Mouse (Mus musculus) small intestine, adult 2 months (tissue): ENCODE results near the gene Rnf167.

Experiments used
- CTCF ChIP-seq: fragments of 200-500 bp; IDR thresholded peaks from 2 replicates; pipeline ENCODE4 v1.5.1; 2012; ENCODE audit warnings: low read depth, mild to moderate bottlenecking, control low read depth, inconsistent platforms, low read length, moderate library complexity, mixed read lengths; ENCODE audit not compliant: insufficient replicate concordance, insufficient read length; ENCODE audit errors: extremely low read depth
- POLR2A ChIP-seq: fragments of 200-500 bp; IDR thresholded peaks from 2 replicates; pipeline ENCODE4 v1.6.1; 2012; ENCODE audit warnings: low read depth, mild to moderate bottlenecking, control low read depth, inconsistent platforms, low read length, moderate library complexity

DNA sequence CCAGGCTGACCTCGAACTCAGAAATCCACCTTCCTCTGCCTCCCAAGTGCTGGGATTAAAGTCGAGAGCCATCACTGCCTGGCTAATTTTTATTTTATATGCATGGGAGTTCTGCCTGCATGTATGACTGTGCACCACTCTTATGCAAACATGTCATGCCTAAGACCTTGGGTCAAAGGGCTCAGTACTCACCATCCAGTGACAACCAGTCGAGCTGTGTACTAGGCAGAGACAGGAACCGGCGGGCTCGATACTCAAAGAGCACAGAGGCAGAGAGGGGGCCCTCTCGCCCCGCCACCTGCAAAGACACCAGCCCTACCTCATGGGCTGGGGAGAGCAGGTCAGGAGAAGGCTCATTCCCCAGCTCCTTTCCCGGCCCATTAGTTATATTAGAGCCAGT, 31.1 kb downstream of the Rnf167 start:
- TF ChIP-seq CTCF (no peak), POLR2A (no peak)
